Mouse (Mus musculus) neural tube, embryonic 14.5 days (tissue): ENCODE measurements around the gene Rnf128. TPM values are rescaled to one million over a fixed set of nuclear protein-coding genes. Genes with fewer than 3 reads are reported as not detected.

ENCODE experiments used
- ATAC-seq: fragments of 200-750 bp; cut with Nextera tagmentation; 2 replicates; pipeline ENCODE4 v1.8.0; 2017; ENCODE audit warnings: low read depth, mild to moderate bottlenecking, moderate TSS enrichment, moderate library complexity
- H3K27ac ChIP-seq: fragments of 300-500 bp; sonication (generic); 2 replicates; pipeline ENCODE4 v1.5.1; 2014; ENCODE audit warnings: low read depth, mild to moderate bottlenecking, control low read depth, low read length, moderate library complexity, mixed read lengths
- H3K27me3 ChIP-seq: fragments of 300-500 bp; sonication (generic); 2 replicates; pipeline ENCODE4 v1.6.1; 2014; ENCODE audit warnings: low read length; ENCODE audit not compliant: control insufficient read depth, insufficient read depth
- H3K36me3 ChIP-seq: fragments of 300-500 bp; sonication (generic); 2 replicates; pipeline ENCODE4 v1.6.1; 2014; ENCODE audit warnings: low read length, mixed read lengths; ENCODE audit not compliant: control insufficient read depth, insufficient read depth
- H3K4me1 ChIP-seq: fragments of 300-500 bp; sonication (generic); 2 replicates; pipeline ENCODE4 v1.6.1; 2014; ENCODE audit warnings: low read length; ENCODE audit not compliant: control insufficient read depth, insufficient read depth
- H3K4me2 ChIP-seq: fragments of 300-500 bp; sonication (generic); 2 replicates; pipeline ENCODE4 v1.6.1; 2014; ENCODE audit warnings: mild to moderate bottlenecking, low read depth, low read length, control low read depth
- H3K4me3 ChIP-seq: fragments of 300-500 bp; sonication (generic); 2 replicates; pipeline ENCODE4 v1.5.1; 2014; ENCODE audit warnings: low read depth, low read length, control low read depth, mixed read lengths
- H3K9ac ChIP-seq: fragments of 300-500 bp; sonication (generic); replicated peaks from 2 replicates; pipeline ENCODE4 v1.6.1; 2014; ENCODE audit warnings: low read depth, mild to moderate bottlenecking, control low read depth, low read length, mixed read lengths
- H3K9me3 ChIP-seq: fragments of 300-500 bp; sonication (generic); 2 replicates; pipeline ENCODE4 v1.6.1; 2016; ENCODE audit warnings: low read length; ENCODE audit not compliant: control insufficient read depth
- WGBS: fragments of 180-500 bp; shearing (Covaris S2); extraction: QIAGEN DNeasy Blood & Tissue Kit; methylation state at CpG from one replicate; pipeline ENCODE4 v1.1.7; 2014; 5-methylcytosine and 5-hydroxymethylcytosine counted together
- polyA plus RNA-seq: library from polyadenylated mRNA; unstranded; fragments of >200 nt; fragmentation: Nextera tagmentation; extraction: Ambion mirVana; gene quantifications from 2 replicates; pipeline ENCODE4 v1.2.1, GENCODE M21; 2014

The Rnf128 gene
- polyA plus RNA-seq = 3.6 and 5.5 TPM in 2 replicates

DNA sequence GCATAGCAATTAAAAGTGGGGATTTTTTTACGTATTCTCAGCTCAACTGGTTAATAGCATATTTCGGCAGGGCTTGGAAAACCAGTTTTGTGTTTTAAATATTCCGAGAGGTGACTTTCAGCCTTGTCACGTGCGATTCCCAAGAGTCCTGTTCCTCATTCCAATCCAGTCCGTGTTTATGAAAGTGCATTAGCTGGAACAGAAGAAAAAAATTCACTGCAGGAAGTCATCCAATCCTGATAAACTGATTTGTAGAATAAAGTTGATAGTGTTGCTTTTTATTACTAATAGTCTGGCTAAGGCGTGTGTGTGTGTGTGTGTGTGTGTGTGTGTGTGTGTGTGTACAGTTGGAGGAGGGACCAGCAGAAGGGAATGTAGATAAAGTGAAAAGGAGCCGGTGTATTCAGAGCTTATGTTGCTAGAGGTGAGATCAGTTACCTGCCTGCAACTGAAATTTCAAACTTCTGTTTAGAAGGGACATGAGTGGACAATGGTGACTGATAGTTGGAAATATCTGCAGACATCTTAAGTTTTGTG lies at the start of gene Rnf128:
TSS of gene Rnf128 (plus strand) at position 392 of the 537 bp plus-strand sequence.
- Histone ChIP-seq H3K9ac (no peak within 1 kb of the TSS), H3K36me3 (no peaks in the 10 kb centered on the region), H3K27ac (no peak within 1 kb of the TSS), H3K4me3 (no peak within 1 kb of the TSS), H3K9me3 (no peaks in the 10 kb centered on the region), H3K4me2 (no peak within 1 kb of the TSS), H3K4me1 (no peaks in the 10 kb centered on the region), H3K27me3 (no peaks in the 10 kb centered on the region)
- 82% methylated on average over 8 of the region's 8 CpGs for whole genome bisulfite sequencing
- ATAC-seq = no peak

DNA sequence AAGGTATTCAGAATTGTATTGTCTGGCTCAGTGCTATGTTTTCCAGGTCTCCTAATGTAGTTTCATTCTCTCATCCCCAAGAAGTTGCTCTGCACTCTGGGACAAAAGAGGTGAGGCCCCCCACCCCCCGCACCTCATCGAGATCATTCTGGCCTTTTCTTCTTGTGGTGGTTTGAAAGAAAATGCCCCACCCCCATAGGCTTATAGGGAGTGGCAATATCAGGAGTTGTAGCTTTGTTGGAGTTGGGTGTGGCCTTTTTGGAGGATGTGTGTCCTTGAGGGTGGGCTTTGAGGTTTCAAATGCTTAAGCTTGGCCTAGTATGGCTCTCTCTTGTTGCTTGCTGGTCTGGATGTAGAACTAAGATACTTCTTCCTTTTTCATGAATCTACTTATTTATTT lies 47.0 kb upstream of the Rnf128 start:
- no peak overlapping the region for H3K9ac ChIP-seq
- ATAC-seq = no peak
- no peaks in the 10 kb centered on the region for H3K36me3 ChIP-seq
- no peak overlapping the region for H3K4me3 ChIP-seq
- no peaks in the 10 kb centered on the region for H3K9me3 ChIP-seq
- 78% methylated on average over 2 of the region's 2 CpGs for WGBS
- H3K4me2 ChIP-seq = no peak overlapping the region
- no peaks in the 10 kb centered on the region for H3K27me3 ChIP-seq
- no peak overlapping the region for H3K27ac ChIP-seq
- no peaks in the 10 kb centered on the region for H3K4me1 ChIP-seq

DNA sequence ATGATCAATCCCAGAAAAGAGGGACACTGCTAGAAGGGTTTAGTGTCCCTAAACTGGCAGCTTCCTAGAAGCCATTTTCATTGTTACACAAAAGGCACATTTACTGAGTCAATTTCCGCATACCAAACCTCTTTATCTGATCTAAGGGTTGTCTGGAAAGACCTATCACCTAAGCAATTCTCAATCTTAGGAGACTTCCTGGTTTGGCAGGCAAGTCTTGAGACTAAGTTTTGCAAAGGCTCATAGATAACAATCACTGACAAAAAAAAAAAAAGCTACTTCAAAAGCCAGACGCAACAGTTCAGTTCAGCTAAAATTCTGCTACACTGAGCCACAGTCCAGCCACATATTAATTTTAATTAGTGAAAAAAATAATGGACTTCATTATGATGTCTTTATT lies 43.9 kb upstream of the Rnf128 start:
- Histone ChIP-seq H3K9ac (no peak overlapping the region), H3K4me2 (no peak overlapping the region), H3K4me1 (no peaks in the 10 kb centered on the region), H3K36me3 (no peaks in the 10 kb centered on the region), H3K9me3 (no peaks in the 10 kb centered on the region), H3K4me3 (no peak overlapping the region), H3K27me3 (no peaks in the 10 kb centered on the region), H3K27ac (no peak overlapping the region)
- 90% methylated on average over 2 of the region's 2 CpGs for WGBS
- no peak for ATAC-seq

DNA sequence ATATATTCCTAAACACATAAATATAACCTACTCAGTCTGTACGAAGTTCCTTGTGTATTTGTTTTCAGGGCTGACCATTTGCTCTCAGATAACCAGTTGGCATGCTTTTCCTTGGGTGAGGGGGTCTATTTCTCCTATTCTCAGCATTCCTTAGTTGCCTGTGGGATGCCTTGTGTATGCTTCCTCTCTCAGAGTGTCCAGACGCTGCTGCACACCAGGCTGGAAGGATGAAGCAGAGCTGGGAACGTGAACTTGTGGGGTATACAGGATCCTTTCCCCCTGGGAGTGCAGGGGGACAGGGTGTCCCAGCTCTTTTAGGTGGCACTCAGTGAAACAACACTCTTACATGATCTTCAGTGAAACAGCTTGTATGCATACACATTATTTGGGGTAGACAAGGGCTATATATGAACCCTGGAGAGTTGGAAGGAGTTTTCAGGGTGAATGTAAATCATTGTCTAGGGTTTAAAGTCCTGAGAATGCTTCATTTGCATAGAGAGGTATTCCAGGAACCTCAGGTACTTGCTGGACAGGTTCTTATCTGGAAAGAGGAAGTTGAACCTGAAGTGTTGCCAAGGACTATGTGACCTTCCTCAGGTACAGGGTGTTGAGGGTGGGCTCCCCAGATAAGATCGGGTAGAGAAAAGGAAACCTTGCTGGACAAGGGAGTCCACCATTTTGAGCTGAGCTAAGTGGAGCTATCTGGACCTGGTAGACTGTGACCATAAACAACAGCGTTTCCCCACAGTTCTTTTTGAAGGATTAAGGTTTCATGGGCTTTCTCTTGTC lies 38.6 kb upstream of the Rnf128 start:
- H3K27ac ChIP-seq = no peak overlapping the region
- H3K4me3 ChIP-seq = no peak overlapping the region
- no peaks in the 10 kb centered on the region for H3K27me3 ChIP-seq
- no peaks in the 10 kb centered on the region for H3K9me3 ChIP-seq
- H3K4me2 ChIP-seq = no peak overlapping the region
- H3K9ac ChIP-seq = no peak overlapping the region
- H3K4me1 ChIP-seq = no peaks in the 10 kb centered on the region
- WGBS = 72% methylated on average over 5 of the region's 5 CpGs
- no peak for ATAC-seq
- H3K36me3 ChIP-seq = no peaks in the 10 kb centered on the region

DNA sequence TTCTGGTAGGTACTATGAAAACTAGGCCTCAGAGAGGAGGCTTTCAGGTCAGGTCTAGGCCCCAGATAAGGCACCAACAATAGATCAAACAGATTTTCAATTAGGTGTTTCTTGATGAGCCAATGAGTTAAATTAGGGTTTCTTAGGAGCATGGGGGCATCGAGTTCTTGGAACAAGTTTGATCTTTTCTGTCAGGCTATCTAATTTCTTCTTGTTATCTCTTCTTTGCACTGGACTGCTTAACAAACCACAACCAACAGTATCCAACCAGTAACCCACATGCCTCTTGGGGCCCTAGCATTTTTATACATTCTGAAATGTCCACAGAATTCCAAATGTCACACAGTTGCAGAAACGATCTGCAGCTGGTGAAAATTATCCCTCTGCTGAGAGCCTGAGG lies 37.4 kb upstream of the Rnf128 start:
- no peaks in the 10 kb centered on the region for H3K36me3 ChIP-seq
- WGBS = 95% methylated on average over 2 of the region's 2 CpGs
- no peak overlapping the region for H3K4me3 ChIP-seq
- H3K27me3 ChIP-seq = no peaks in the 10 kb centered on the region
- H3K4me2 ChIP-seq = no peak overlapping the region
- H3K9me3 ChIP-seq = no peaks in the 10 kb centered on the region
- H3K4me1 ChIP-seq = no peaks in the 10 kb centered on the region
- no peak overlapping the region for H3K9ac ChIP-seq
- ATAC-seq = no peak
- H3K27ac ChIP-seq = no peak overlapping the region

DNA sequence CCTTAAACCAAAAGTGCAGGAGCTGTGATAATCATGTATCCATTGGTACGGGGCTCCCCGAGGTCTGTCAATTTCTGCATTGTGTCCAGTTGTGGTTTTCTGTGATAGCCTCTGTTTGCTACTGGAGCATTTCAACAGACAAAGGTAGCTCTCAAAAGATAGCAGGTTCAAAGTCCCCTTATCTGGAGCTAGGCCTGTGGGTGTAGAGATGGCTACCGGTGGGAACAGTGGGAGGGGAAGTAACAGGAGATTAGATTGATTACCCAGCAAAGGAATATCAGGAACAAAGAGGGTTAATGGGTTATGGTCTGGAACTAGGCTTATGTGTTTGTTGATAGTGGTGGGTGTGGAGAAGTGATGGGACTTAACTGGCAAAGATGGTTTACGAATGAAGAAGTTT lies 36.1 kb upstream of the Rnf128 start:
- ATAC-seq = no peak
- no peaks in the 10 kb centered on the region for H3K4me1 ChIP-seq
- H3K4me2 ChIP-seq = no peak overlapping the region
- 93% methylated on average over 4 of the region's 4 CpGs for WGBS
- no peak overlapping the region for H3K27ac ChIP-seq
- H3K36me3 ChIP-seq = no peaks in the 10 kb centered on the region
- no peaks in the 10 kb centered on the region for H3K27me3 ChIP-seq
- H3K9me3 ChIP-seq = no peaks in the 10 kb centered on the region
- no peak overlapping the region for H3K4me3 ChIP-seq
- no peak overlapping the region for H3K9ac ChIP-seq

DNA sequence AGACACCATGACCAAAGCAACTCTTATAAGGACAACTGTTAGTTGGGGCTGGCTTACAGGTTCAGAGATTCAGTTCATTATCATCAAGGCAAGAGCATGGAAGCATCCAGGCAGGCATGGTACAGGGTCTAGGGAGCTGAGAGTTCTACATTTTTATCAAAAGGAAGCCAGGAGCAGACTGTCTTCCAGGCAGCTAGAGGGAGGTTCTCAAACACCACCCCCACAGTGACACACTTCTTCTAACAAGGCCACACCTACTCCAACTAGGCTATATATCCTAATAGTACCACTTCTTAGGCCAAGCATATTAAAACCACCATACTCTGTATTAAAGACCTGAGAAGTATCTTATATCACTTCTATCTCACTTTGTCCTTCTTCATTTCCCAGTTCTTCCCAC lies 33.4 kb upstream of the Rnf128 start:
- Histone ChIP-seq H3K36me3 (no peaks in the 10 kb centered on the region), H3K4me2 (no peak overlapping the region), H3K9me3 (no peaks in the 10 kb centered on the region), H3K27me3 (no peaks in the 10 kb centered on the region), H3K9ac (no peak overlapping the region), H3K4me3 (no peak overlapping the region), H3K27ac (no peak overlapping the region), H3K4me1 (no peaks in the 10 kb centered on the region)
- no peak for ATAC-seq

DNA sequence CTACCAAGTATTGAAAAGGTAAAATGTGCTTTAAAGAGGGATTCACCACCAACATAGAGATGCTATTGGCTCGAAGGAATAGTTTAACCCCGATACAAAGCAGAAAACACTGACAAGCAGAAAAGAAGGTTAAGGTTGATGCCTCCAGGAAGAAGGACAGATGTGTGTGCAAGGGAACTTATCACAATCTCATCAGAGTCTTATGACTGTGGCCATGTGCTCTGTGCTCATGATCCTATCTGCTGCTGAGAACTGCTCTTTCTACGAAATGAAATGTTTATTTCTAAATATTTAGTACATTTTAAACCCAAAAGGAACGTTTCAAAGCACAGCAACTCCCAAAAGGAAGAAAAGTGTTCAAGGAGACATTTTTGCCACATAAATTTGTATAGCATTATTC lies 30.8 kb upstream of the Rnf128 start:
- ATAC-seq = no peak
- 87% methylated on average over 4 of the region's 4 CpGs for WGBS
- H3K36me3 ChIP-seq = no peaks in the 10 kb centered on the region
- no peak overlapping the region for H3K4me3 ChIP-seq
- no peaks in the 10 kb centered on the region for H3K9me3 ChIP-seq
- H3K27ac ChIP-seq = no peak overlapping the region
- no peaks in the 10 kb centered on the region for H3K4me1 ChIP-seq
- H3K9ac ChIP-seq = no peak overlapping the region
- no peaks in the 10 kb centered on the region for H3K27me3 ChIP-seq
- no peak overlapping the region for H3K4me2 ChIP-seq

DNA sequence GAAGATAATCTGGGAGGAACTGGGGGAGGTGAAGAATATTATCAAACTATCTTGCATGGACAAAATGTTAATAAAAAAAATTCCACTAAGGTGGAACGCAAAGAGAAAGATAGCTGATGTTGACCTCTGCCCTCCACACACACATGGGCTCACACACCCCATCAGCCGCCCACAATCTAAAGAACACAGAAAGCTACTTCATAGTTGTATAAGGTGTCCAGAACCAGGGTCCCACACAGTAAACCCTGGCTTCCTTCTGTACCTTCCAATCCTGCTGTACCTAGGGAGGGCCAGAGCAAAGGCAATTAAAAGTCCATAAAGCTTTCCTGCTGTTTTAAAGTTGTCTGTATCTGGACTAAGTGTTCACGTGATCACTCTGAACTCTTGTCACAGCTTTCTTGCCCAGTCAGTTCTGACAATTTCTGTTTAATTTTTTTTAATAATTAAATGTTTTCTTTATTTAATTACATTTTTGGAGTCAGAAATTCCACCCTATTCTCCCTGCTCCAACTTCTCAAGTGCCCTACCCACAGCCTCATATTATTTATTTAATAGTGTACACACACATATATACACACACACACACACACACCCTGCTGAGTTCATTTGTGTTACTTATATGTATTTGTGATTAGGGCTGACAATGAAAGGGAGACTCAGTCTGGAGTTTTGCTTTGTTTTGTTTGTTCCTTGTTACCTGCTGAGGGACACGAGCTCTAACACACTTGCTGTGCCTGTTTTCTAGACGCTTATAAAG lies 25.3 kb upstream of the Rnf128 start:
- no peak overlapping the region for H3K4me3 ChIP-seq
- H3K36me3 ChIP-seq = no peaks in the 10 kb centered on the region
- H3K9me3 ChIP-seq = no peaks in the 10 kb centered on the region
- H3K27me3 ChIP-seq = no peaks in the 10 kb centered on the region
- WGBS = 75% methylated on average over 5 of the region's 5 CpGs
- ATAC-seq = no peak
- no peak overlapping the region for H3K4me2 ChIP-seq
- no peak overlapping the region for H3K9ac ChIP-seq
- no peak overlapping the region for H3K27ac ChIP-seq
- H3K4me1 ChIP-seq = no peaks in the 10 kb centered on the region
